Mouse (Mus musculus): ENCODE measurements around the gene Fcrls. TPM values are rescaled to one million over a fixed set of nuclear protein-coding genes. Genes with fewer than 3 reads are reported as not detected.

The Fcrls gene
- 1 to 10 TPM; 9.3 to 9.9 TPM for total RNA-seq (2021)
- long read RNA-seq, experiment 1, transcript Fcrls-201 (8 exons, 2,273 nt), result major isoform, 21 of 21 reads
- long read RNA-seq, experiment 1, partial matches to known transcripts, result 0 of 21 reads
- long read RNA-seq, experiment 1, other reads (novel, unspliced or antisense), result 0 of 21 reads
- long read RNA-seq, experiment 2, transcript Fcrls-201 (8 exons, 2,273 nt), result major isoform, 9 of 10 reads
- long read RNA-seq, experiment 2, partial matches to known transcripts, result 1 of 10 reads
- long read RNA-seq, experiment 2, other reads (novel, unspliced or antisense), result 0 of 10 reads

GRCm38 (mm10) chr3:87263436-87263835, at the start of gene Fcrls:
Fcrls (minus strand) TSS chr3:87263738.
- no peak for DNase-seq
- intact Hi-C loops (cut with DNase I), result no loop called here

GRCm38 (mm10) chr3:87309922-87310321, 46.4 kb upstream of the Fcrls start:
- intact Hi-C loops (cut with DNase I), result loop anchor here (2.0 to 5.0 kb wide), 3 partner anchors 68 to 279 kb away; no protein-coding TSS in a partner anchor

GRCm38 (mm10) chr3:87299901-87300300, 36.4 kb upstream of the Fcrls start:
- no peak for DNase-seq
- intact Hi-C loops (cut with DNase I), result no loop called here

More at GRCm38 (mm10) chr3:87309922-87310321, 46.4 kb upstream of the Fcrls start:
- DNase-seq, result no peak

- no peak for DNase-seq
- intact Hi-C loops (cut with DNase I), result no loop called here
Observed at GRCm38 (mm10) chr3:87274372-87274771, 10.8 kb upstream of the Fcrls start.

GRCm38 (mm10) chr3:87266581-87266980, 3.0 kb upstream of the Fcrls start:
- DNase-seq, result no peak
- intact Hi-C loops (cut with DNase I), result no loop called here

GRCm38 (mm10) chr3:87255239-87255638, 8.3 kb downstream of the Fcrls start:
- intact Hi-C loops (cut with DNase I), result no loop called here
- DNase-seq, result no peak

- no peak for DNase-seq
- intact Hi-C loops (cut with DNase I), result loop anchor here (10.0 kb wide), 1 partner anchor 315 kb away; no protein-coding TSS in a partner anchor
Observed at GRCm38 (mm10) chr3:87249571-87249970, 14.0 kb downstream of the Fcrls start.

GRCm38 (mm10) chr3:87247292-87247691, 16.2 kb downstream of the Fcrls start:
- intact Hi-C loops (cut with DNase I), result loop anchor here (10.0 kb wide), 1 partner anchor 318 kb away; no protein-coding TSS in a partner anchor
- DNase-seq, result no peak

- DNase-seq, result peak; percentile 19 to 52
- intact Hi-C loops (cut with DNase I), result loop anchor here (1.0 to 10.0 kb wide), 5 partner anchors 64 to 321 kb away; no protein-coding TSS in a partner anchor
Observed at GRCm38 (mm10) chr3:87243654-87244053, 19.9 kb downstream of the Fcrls start.

GRCm38 (mm10) chr3:87240909-87241308, 22.6 kb downstream of the Fcrls start:
- intact Hi-C loops (cut with DNase I), result loop anchor here (5.0 to 10.0 kb wide), 4 partner anchors 66 to 324 kb away; no protein-coding TSS in a partner anchor
- DNase-seq, result no peak

GRCm38 (mm10) chr3:87223636-87224035, 39.9 kb downstream of the Fcrls start:
- intact Hi-C loops (cut with DNase I), result no loop called here

GRCm38 (mm10) chr3:87222346-87222745, 41.2 kb downstream of the Fcrls start:
- intact Hi-C loops (cut with DNase I), result no loop called here

More at GRCm38 (mm10) chr3:87223636-87224035, 39.9 kb downstream of the Fcrls start:
- no peak for DNase-seq

GRCm38 (mm10) chr3:87215176-87215575, 48.4 kb downstream of the Fcrls start:
- DNase-seq, result no peak
- intact Hi-C loops (cut with DNase I), result no loop called here

More at GRCm38 (mm10) chr3:87222346-87222745, 41.2 kb downstream of the Fcrls start:
- no peak for DNase-seq

GRCm38 (mm10) chr3:87214221-87214864, 49.2 kb downstream of the Fcrls start:
- intact Hi-C loops (cut with DNase I), result no loop called here
- DNase-seq, result no peak

GRCm38 (mm10) chr3:87206336-87207075, 57.0 kb downstream of the Fcrls start:
- intact Hi-C loops (cut with DNase I), result no loop called here
- no peak for DNase-seq

Other genes starting within 250 kb of the Fcrls start
- 1 to 10 TPM; 8.8 to 9.9 TPM for gene Kirrel, start 89.0 kb downstream of the Fcrls start, total RNA-seq (2021)
- 1 to 10 TPM; 1.5 to 3.0 TPM for gene Cd5l, start 94.1 kb upstream of the Fcrls start, total RNA-seq (2021)
- gene Fcrl1, start 112.6 kb upstream of the Fcrls start, total RNA-seq (2021), result under 1 TPM in 1 of 2 experiments, not detected in 1; 0.27 TPM
- gene Fcrl5, start 172.0 kb upstream of the Fcrls start, total RNA-seq (2021), result not detected

All from heart, postnatal 14 days (tissue).